Mouse (Mus musculus) lung, adult 2 months (tissue): ENCODE measurements at regions not wholly inside any gene's neighbourhood (a gene's known extent, or its start where the extent isn't known, plus 50 kb on each side); places are given as distances from the start of the nearest gene placed in this dataset.

Source experiments
- CTCF ChIP-seq: fragments of 200-500 bp; IDR thresholded peaks from 2 replicates; pipeline ENCODE4 v1.5.1; 2011; ENCODE audit warnings: mild to moderate bottlenecking, low read length, control low read depth; ENCODE audit not compliant: insufficient read depth
- POLR2A ChIP-seq: fragments of 200-500 bp; IDR thresholded peaks from 2 replicates; pipeline ENCODE4 v1.6.1; 2011; ENCODE audit warnings: low read depth, mild to moderate bottlenecking, control low read depth, low read length, borderline replicate concordance; ENCODE audit errors: extremely low read depth

DNA sequence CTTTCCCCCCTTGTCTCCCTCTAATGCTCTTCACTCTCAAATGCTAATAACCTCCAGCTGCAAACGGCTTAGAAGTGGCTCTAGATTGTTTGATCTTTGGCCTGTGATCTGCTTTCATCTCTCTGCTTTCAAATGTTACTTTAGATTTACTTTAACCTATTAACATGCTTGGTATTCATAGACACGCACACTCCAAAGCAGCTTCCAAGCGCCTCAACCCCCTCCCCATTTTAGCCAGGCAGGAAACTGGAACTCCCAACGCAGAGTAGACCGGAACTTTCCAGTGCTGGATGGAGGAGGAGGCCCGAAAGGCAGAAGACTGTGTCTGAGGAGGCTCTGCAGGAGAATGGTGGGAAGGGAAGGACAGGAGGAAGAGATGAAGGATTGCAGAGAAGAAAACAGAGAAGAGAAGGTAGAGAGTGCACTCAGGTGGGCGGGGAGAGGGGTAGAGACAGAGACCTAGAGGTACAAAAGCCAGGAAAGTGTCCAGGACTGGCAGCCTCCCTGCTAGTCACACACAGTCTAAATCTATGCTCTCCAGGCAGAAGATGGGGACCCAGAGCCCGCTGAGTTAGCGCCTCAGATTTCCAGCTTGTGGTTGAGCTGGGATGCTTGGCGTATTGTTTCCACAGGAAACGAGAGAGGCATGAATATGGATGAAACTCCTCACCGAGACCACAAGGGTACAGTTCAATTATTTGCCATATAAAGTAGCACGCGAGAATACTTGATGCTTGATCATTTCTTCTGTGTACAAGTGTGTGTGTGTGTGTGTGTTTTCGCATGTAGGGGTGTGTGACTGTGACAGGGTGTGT lies 167.6 kb upstream of the Gm4791 start:
- TF ChIP-seq POLR2A = no peak
- TF ChIP-seq CTCF = no peak
